Mouse (Mus musculus) ES-E14 (cell line): Measurements from ENCODE around the gene Adgrv1.

Source experiments
- CHD2 ChIP-seq: IDR thresholded peaks from 2 replicates; pipeline ENCODE4 v1.6.1; 2014; ENCODE audit warnings: mild to moderate bottlenecking, low read depth, low read length, inconsistent platforms
- MAFK ChIP-seq: IDR thresholded peaks from 2 replicates; pipeline ENCODE4 v1.6.1; 2014; ENCODE audit warnings: mild to moderate bottlenecking, low read depth, low read length, inconsistent platforms; ENCODE audit not compliant: insufficient read depth
- ZC3H11A ChIP-seq: IDR thresholded peaks from 2 replicates; pipeline ENCODE4 v1.6.1; 2012; ENCODE audit warnings: low read depth, mild to moderate bottlenecking, inconsistent platforms, low read length, borderline replicate concordance
- ZNF384 ChIP-seq: IDR thresholded peaks from 2 replicates; pipeline ENCODE4 v1.6.1; 2012; ENCODE audit warnings: low read depth, low read length, inconsistent platforms

- no peak for TF ChIP-seq CHD2
- no peak for TF ChIP-seq MAFK
- TF ChIP-seq ZC3H11A = no peak
- TF ChIP-seq ZNF384 = no peak
Observed at GRCm38 (mm10) chr13:81094513-81094912, 538.4 kb downstream of the Adgrv1 start.
